Mouse (Mus musculus) spleen, adult 2 months (tissue): Measurements from ENCODE around the gene Cmya5.

Source experiments
- CTCF ChIP-seq: fragments of 200-500 bp; IDR thresholded peaks from 2 replicates; pipeline ENCODE4 v1.5.1; 2011; ENCODE audit warnings: mild to moderate bottlenecking, inconsistent platforms; ENCODE audit not compliant: insufficient read depth, insufficient read length, insufficient replicate concordance; ENCODE audit errors: extremely low read depth
- POLR2A ChIP-seq: fragments of 200-500 bp; IDR thresholded peaks from 2 replicates; pipeline ENCODE4 v1.6.1; 2011; ENCODE audit warnings: low read depth, low read length, inconsistent platforms

DNA sequence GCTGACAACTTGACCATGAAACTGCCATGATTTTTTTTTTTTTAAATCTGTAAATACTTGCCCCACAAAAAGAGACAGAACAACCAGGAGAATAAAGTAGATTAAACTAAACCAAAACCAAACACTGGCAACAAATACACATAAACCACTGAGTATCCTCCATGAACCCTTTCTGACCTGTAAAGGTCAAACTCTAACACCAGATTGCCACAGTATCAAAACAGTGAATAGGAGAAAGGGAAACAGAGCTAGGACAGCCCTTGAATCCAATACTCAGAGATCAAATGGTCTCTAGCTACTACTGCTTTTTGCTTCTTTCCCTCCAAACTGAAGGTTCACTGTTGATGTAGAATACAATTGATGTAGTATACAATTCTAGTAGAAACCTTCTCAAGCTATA, 33.0 kb upstream of the Cmya5 start:
- TF ChIP-seq CTCF (no peak), POLR2A (no peak)
